Mouse (Mus musculus) neural tube, embryonic 12.5 days (tissue): ENCODE results near the gene Tipin. TPM values are rescaled to one million over a fixed set of nuclear protein-coding genes. Genes with fewer than 3 reads are reported as not detected.

Source experiments
- ATAC-seq: fragments of 200-750 bp; cut with Nextera tagmentation; 2 replicates; pipeline ENCODE4 v1.8.0; 2017; ENCODE audit warnings: low read depth, mild to moderate bottlenecking, moderate TSS enrichment, moderate library complexity; ENCODE audit not compliant: low FRiP score
- H3K27ac ChIP-seq: fragments of 300-500 bp; sonication (generic); 2 replicates; pipeline ENCODE4 v1.5.1; 2016
- H3K27me3 ChIP-seq: fragments of 300-500 bp; sonication (generic); replicated peaks from 2 replicates; pipeline ENCODE4 v1.6.1; 2016; ENCODE audit warnings: mild to moderate bottlenecking
- H3K36me3 ChIP-seq: fragments of 300-500 bp; sonication (generic); 2 replicates; pipeline ENCODE4 v1.6.1; 2016; ENCODE audit warnings: mild to moderate bottlenecking
- H3K4me1 ChIP-seq: fragments of 300-500 bp; sonication (generic); 2 replicates; pipeline ENCODE4 v1.6.1; 2016
- H3K4me2 ChIP-seq: fragments of 300-500 bp; sonication (generic); replicated peaks from 2 replicates; pipeline ENCODE4 v1.6.1; 2016; ENCODE audit warnings: mild to moderate bottlenecking
- H3K4me3 ChIP-seq: fragments of 300-500 bp; sonication (generic); 2 replicates; pipeline ENCODE4 v1.5.1; 2016
- H3K9ac ChIP-seq: fragments of 300-500 bp; sonication (generic); 2 replicates; pipeline ENCODE4 v1.6.1; 2016; ENCODE audit warnings: mild to moderate bottlenecking
- H3K9me3 ChIP-seq: fragments of 300-500 bp; sonication (generic); 2 replicates; pipeline ENCODE4 v1.6.1; 2016; ENCODE audit warnings: mild to moderate bottlenecking
- WGBS: fragments of 180-500 bp; shearing (Covaris S2); methylation state at CpG from one replicate; pipeline ENCODE4 v1.1.7; 2016; 5-methylcytosine and 5-hydroxymethylcytosine counted together
- polyA plus RNA-seq: library from polyadenylated mRNA; unstranded; fragments of >200 nt; fragmentation: Nextera tagmentation; extraction: Ambion mirVana; gene quantifications from 2 replicates; pipeline ENCODE4 v1.2.1, GENCODE M21; 2016

Gene Tipin
- polyA plus RNA-seq, 1 experiment from 2014 or later: 159 TPM

- Histone ChIP-seq H3K4me3 (no peak overlapping the region), H3K9ac (no peak overlapping the region), H3K9me3 (no peaks in the 10 kb centered on the region), H3K27ac (no peak overlapping the region), H3K27me3 (no peaks in the 10 kb centered on the region), H3K36me3 (0 out of 2 replicates have a peak, but pooled peaks cover 4% of the 10 kb centered on the region), H3K4me1 (peaks cover 11% of the 10 kb centered on the region; the same call in 1 of the 2 replicates), H3K4me2 (no peak overlapping the region)
- WGBS: 92% methylated on average over 6 of the region's 6 CpGs
- ATAC-seq: no peak
Measured at GRCm38 (mm10) chr9:64335825-64336224, 54.4 kb downstream of the Tipin start.

DNA sequence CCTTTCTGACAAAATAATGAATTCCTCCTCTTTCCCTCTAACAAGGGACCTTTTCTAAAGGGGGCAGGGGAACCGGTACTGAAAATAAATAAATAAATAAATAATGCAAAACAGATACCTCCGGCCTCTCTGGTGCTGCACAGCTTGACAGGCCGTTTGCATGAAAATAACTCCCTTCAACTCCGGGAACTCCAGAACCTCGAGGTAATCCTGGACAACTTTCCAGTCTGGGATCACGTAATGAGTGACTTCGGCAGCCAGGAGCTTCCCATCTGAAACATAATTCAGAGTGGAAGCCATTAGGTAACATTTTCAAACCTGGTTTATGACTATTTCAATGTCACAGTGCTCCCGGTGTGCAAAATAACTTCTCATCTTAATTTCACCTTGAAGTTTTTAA is 58.0 kb downstream of the Tipin start:
- no peak overlapping the region for H3K9ac ChIP-seq
- ATAC-seq: no peak
- 26% methylated on average over 8 of the region's 8 CpGs for WGBS

GRCm38 (mm10) chr9:64340351-64341253 is 59.2 kb downstream of the Tipin start:
- WGBS: under 1% methylated on average over 85 of the region's 85 CpGs
- Histone ChIP-seq H3K4me1 (peaks cover 11% of the 10 kb centered on the region; the same call in 1 of the 2 replicates), H3K4me3 (peak overlapping the region; percentile 59), H3K36me3 (0 out of 2 replicates have a peak, but pooled peaks cover 4% of the 10 kb centered on the region), H3K9ac (peak overlapping the region; percentile 95), H3K9me3 (no peaks in the 10 kb centered on the region), H3K27ac (peak overlapping the region; percentile 98), H3K27me3 (no peaks in the 10 kb centered on the region), H3K4me2 (peak overlapping the region; percentile 72)
- ATAC-seq: peak; percentile 89

More for the DNA sequence above, 58.0 kb downstream of the Tipin start:
- H3K4me1 ChIP-seq: peaks cover 11% of the 10 kb centered on the region; the same call in 1 of the 2 replicates
- H3K4me3 ChIP-seq: no peak overlapping the region
- no peaks in the 10 kb centered on the region for H3K27me3 ChIP-seq
- H3K4me2 ChIP-seq: peak overlapping the region; percentile 72
- 0 out of 2 replicates have a peak, but pooled peaks cover 4% of the 10 kb centered on the region for H3K36me3 ChIP-seq
- H3K27ac ChIP-seq: no peak overlapping the region
- H3K9me3 ChIP-seq: no peaks in the 10 kb centered on the region

DNA sequence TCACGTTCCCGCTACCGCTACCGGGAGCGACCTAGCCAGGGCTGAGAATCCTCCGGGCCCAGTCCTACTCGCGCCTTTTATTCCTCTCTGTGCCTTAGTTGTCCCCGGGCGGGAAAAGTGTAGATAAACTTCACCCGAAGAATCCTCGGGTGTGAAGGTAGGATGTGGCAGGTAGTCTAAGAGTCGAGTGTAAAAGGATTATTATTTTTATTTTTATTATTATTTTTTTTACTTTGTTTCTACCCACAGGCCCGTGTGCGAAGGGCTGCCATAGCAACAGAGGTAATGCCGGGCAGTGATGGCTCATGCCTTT is 59.8 kb downstream of the Tipin start, which contains the start of gene Dis3l:
TSS of gene Dis3l (minus strand) at position 35 of the 313 bp plus-strand sequence.
- no peak for ATAC-seq
- 0 out of 2 replicates have a peak, but pooled peaks cover 3% of the 10 kb centered on the region for H3K36me3 ChIP-seq
- 19% methylated on average over 16 of the region's 16 CpGs for WGBS
- H3K27ac ChIP-seq: peak within 1 kb of the TSS; percentile 98
- H3K9me3 ChIP-seq: no peaks in the 10 kb centered on the region
- peaks cover 11% of the 10 kb centered on the region; the same call in 1 of the 2 replicates for H3K4me1 ChIP-seq
- H3K4me2 ChIP-seq: peak within 1 kb of the TSS; percentile 72
- no peaks in the 10 kb centered on the region for H3K27me3 ChIP-seq
- H3K4me3 ChIP-seq: peak within 1 kb of the TSS; percentile 59
- peak within 1 kb of the TSS; percentile 95 for H3K9ac ChIP-seq

- no peak for ATAC-seq
- Histone ChIP-seq H3K27ac (no peak overlapping the region), H3K36me3 (no peaks in the 10 kb centered on the region), H3K4me2 (peak overlapping the region; percentile 72; the same call in 1 of the 2 replicates), H3K9me3 (no peaks in the 10 kb centered on the region), H3K27me3 (no peaks in the 10 kb centered on the region), H3K4me3 (no peak overlapping the region), H3K4me1 (peaks cover 11% of the 10 kb centered on the region; the same call in 1 of the 2 replicates), H3K9ac (no peak overlapping the region)
- WGBS: 67% methylated on average over 8 of the region's 8 CpGs
Measured at GRCm38 (mm10) chr9:64341671-64342070, 60.3 kb downstream of the Tipin start.

DNA sequence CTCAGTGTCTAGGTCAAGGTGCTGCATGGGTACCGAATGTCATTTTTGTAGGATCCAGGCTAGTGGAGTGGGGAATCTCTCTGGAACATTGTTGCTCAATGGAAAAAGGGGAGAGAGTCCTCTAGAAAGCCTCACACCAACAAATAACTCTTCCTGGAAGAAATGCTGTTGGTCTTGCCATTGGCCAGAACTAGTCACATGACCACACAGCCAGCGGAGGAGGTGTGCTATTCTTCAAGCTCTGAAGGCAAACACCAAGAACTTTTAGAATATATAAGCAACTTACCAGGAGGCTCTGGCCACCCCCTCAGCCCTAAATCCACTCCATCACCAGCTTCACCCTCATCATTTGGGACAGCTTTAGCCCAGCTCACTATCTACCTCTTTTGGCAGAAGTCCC is 62.3 kb downstream of the Tipin start:
- H3K36me3 ChIP-seq: no peaks in the 10 kb centered on the region
- ATAC-seq: no peak
- WGBS: 90% methylated on average over 2 of the region's 2 CpGs

GRCm38 (mm10) chr9:64345931-64346330 is 64.5 kb downstream of the Tipin start:
- Histone ChIP-seq H3K9ac (no peak overlapping the region), H3K4me1 (0 out of 2 replicates have a peak, but pooled peaks cover 4% of the 10 kb centered on the region), H3K27me3 (no peaks in the 10 kb centered on the region), H3K9me3 (no peaks in the 10 kb centered on the region), H3K4me2 (no peak overlapping the region), H3K4me3 (no peak overlapping the region), H3K36me3 (no peaks in the 10 kb centered on the region), H3K27ac (no peak overlapping the region)
- no peak for ATAC-seq
- WGBS: 65% methylated on average over 5 of the region's 5 CpGs

More for the DNA sequence above, 62.3 kb downstream of the Tipin start:
- Histone ChIP-seq H3K27me3 (no peaks in the 10 kb centered on the region), H3K9me3 (no peaks in the 10 kb centered on the region), H3K4me3 (no peak overlapping the region), H3K27ac (no peak overlapping the region), H3K9ac (no peak overlapping the region), H3K4me1 (peaks cover 11% of the 10 kb centered on the region; the same call in 1 of the 2 replicates), H3K4me2 (no peak overlapping the region)

DNA sequence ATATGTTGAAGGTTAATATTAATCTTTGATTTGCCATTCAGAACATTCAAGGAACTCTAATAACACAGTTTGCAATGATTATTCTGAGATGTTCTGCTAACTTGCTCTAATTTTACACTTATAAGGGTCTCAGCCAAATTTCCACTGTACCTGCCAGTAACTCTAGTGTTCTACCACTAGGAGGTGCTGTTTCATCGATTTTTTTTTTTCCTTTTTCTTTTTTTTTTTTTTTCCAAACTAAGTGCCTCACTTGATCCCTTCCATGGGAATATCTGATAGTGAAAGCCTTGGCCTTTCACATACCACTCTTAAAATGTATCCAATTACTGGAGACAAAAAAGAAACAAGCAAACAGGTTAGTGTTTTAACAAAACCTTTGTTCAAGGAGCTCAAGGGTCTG is 66.0 kb downstream of the Tipin start:
- H3K4me1 ChIP-seq: 0 out of 2 replicates have a peak, but pooled peaks cover 4% of the 10 kb centered on the region
- no peak overlapping the region for H3K27ac ChIP-seq
- 0% methylated on average over 1 of the region's 1 CpGs for WGBS
- no peak overlapping the region for H3K4me2 ChIP-seq
- no peaks in the 10 kb centered on the region for H3K9me3 ChIP-seq
- H3K9ac ChIP-seq: no peak overlapping the region
- no peaks in the 10 kb centered on the region for H3K36me3 ChIP-seq
- ATAC-seq: no peak
- no peaks in the 10 kb centered on the region for H3K27me3 ChIP-seq
- no peak overlapping the region for H3K4me3 ChIP-seq

GRCm38 (mm10) chr9:64349490-64349889 is 68.1 kb downstream of the Tipin start:
- Histone ChIP-seq H3K9me3 (no peaks in the 10 kb centered on the region), H3K4me3 (no peak overlapping the region), H3K27me3 (no peaks in the 10 kb centered on the region), H3K27ac (no peak overlapping the region), H3K4me2 (no peak overlapping the region), H3K9ac (no peak overlapping the region), H3K4me1 (0 out of 2 replicates have a peak, but pooled peaks cover 4% of the 10 kb centered on the region), H3K36me3 (no peaks in the 10 kb centered on the region)
- 51% methylated on average over 5 of the region's 5 CpGs for WGBS
- no peak for ATAC-seq

- no peak overlapping the region for H3K27ac ChIP-seq
- no peaks in the 10 kb centered on the region for H3K9me3 ChIP-seq
- no peak overlapping the region for H3K4me2 ChIP-seq
- 0 out of 2 replicates have a peak, but pooled peaks cover 4% of the 10 kb centered on the region for H3K4me1 ChIP-seq
- no peak for ATAC-seq
- H3K4me3 ChIP-seq: no peak overlapping the region
- H3K27me3 ChIP-seq: no peaks in the 10 kb centered on the region
- H3K9ac ChIP-seq: no peak overlapping the region
- WGBS: 40% methylated on average over 3 of the region's 3 CpGs
- H3K36me3 ChIP-seq: no peaks in the 10 kb centered on the region
Measured at GRCm38 (mm10) chr9:64351191-64351590, 69.8 kb downstream of the Tipin start.
